Mouse (Mus musculus) liver, adult 2 months (tissue): Measurements from ENCODE around the gene Nedd4. TPM values are rescaled to one million over a fixed set of nuclear protein-coding genes. Genes with fewer than 3 reads are reported as not detected.

ENCODE experiments used
- DNase-seq: peaks from one replicate; pipeline ENCODE4 v3.0.0-alpha.2; 2011; ENCODE audit warnings: low read depth, low spot score; ENCODE audit errors: extremely low read depth
- H3K27ac ChIP-seq: fragments of 200-500 bp; replicated peaks from 2 replicates; pipeline ENCODE4 v1.5.1; 2012; ENCODE audit warnings: low read depth, mild to moderate bottlenecking, control low read depth, inconsistent platforms, low read length; ENCODE audit not compliant: insufficient read depth
- H3K27me3 ChIP-seq: fragments of 200-500 bp; 2 replicates; pipeline ENCODE4 v1.6.1; 2012; ENCODE audit warnings: mild to moderate bottlenecking, moderate library complexity, low read length, inconsistent platforms; ENCODE audit not compliant: control insufficient read depth, insufficient read depth
- H3K36me3 ChIP-seq: fragments of 200-500 bp; 2 replicates; pipeline ENCODE4 v1.6.1; 2012; ENCODE audit warnings: low read length, inconsistent platforms; ENCODE audit not compliant: control insufficient read depth, insufficient read depth
- H3K4me1 ChIP-seq: fragments of 200-500 bp; 2 replicates; pipeline ENCODE4 v1.6.1; 2011; ENCODE audit warnings: low read length; ENCODE audit not compliant: control insufficient read depth, insufficient read depth
- H3K4me3 ChIP-seq: fragments of 200-500 bp; 2 replicates; pipeline ENCODE4 v1.5.1; 2011; ENCODE audit warnings: low read depth, mild to moderate bottlenecking, control low read depth, low read length, moderate library complexity; ENCODE audit not compliant: insufficient read depth
- H3K79me2 ChIP-seq: fragments of 200-500 bp; 2 replicates; pipeline ENCODE4 v1.6.1; 2012; ENCODE audit warnings: inconsistent platforms, mild to moderate bottlenecking, low read length, moderate library complexity; ENCODE audit not compliant: control insufficient read depth, insufficient read depth
- H3K9ac ChIP-seq: fragments of 200-500 bp; 2 replicates; pipeline ENCODE4 v1.6.1; 2012; ENCODE audit warnings: low read depth, mild to moderate bottlenecking, control low read depth, inconsistent platforms, low read length
- CTCF ChIP-seq: fragments of 200-500 bp; IDR thresholded peaks from 2 replicates; pipeline ENCODE4 v1.5.1; 2011; ENCODE audit warnings: low read depth, low read length, control low read depth
- POLR2A ChIP-seq: fragments of 200-500 bp; IDR thresholded peaks from 2 replicates; pipeline ENCODE4 v1.6.1; 2011; ENCODE audit warnings: low read length, control low read depth; ENCODE audit not compliant: insufficient read depth; ENCODE audit errors: extremely low read depth
- WGBS: fragments of 180-500 bp; shearing (Covaris S2); methylation state at CpG from one replicate; pipeline ENCODE4 v1.1.7; 2018; 5-methylcytosine and 5-hydroxymethylcytosine counted together
- polyA plus RNA-seq: library from polyadenylated mRNA; depleted of rRNA; stranded (reverse); fragments of >200 nt; gene quantifications from 2 replicates; pipeline ENCODE4 v1.2.3, GENCODE M21; 2012
- total RNA-seq: library from RNA; depleted of rRNA; stranded (reverse); fragments of >200 nt; gene quantifications from 2 replicates; pipeline ENCODE4 v1.2.3, GENCODE M21; 2014

Gene Nedd4
- total and polyA plus RNA-seq, 2 experiments: 51.7 to 123 TPM

- Histone ChIP-seq H3K4me1 (peaks cover 2% of the 10 kb centered on the region; the same call in 1 of the 2 replicates), H3K27me3 (no peaks in the 10 kb centered on the region), H3K9ac (no peak overlapping the region), H3K79me2 (no peaks in the 10 kb centered on the region), H3K4me3 (no peak overlapping the region), H3K27ac (no peak overlapping the region), H3K36me3 (no peaks in the 10 kb centered on the region)
- TF ChIP-seq POLR2A: no peak
- no peak for TF ChIP-seq CTCF
- WGBS: 79% methylated on average over 11 of the region's 11 CpGs
- DNase-seq: no peak
These were observed 116.9 kb downstream of the Nedd4 start for GRCm38 (mm10) chr9:72779004-72779403.

- Histone ChIP-seq H3K79me2 (no peaks in the 10 kb centered on the region), H3K4me3 (no peak overlapping the region), H3K27ac (no peak overlapping the region), H3K27me3 (no peaks in the 10 kb centered on the region), H3K36me3 (no peaks in the 10 kb centered on the region), H3K9ac (no peak overlapping the region), H3K4me1 (peaks cover 2% of the 10 kb centered on the region; the same call in 1 of the 2 replicates)
- DNase-seq: no peak
- TF ChIP-seq POLR2A (no peak), CTCF (no peak)
- WGBS: 73% methylated on average over 4 of the region's 4 CpGs
These were observed 117.6 kb downstream of the Nedd4 start for GRCm38 (mm10) chr9:72779733-72780132.

DNA sequence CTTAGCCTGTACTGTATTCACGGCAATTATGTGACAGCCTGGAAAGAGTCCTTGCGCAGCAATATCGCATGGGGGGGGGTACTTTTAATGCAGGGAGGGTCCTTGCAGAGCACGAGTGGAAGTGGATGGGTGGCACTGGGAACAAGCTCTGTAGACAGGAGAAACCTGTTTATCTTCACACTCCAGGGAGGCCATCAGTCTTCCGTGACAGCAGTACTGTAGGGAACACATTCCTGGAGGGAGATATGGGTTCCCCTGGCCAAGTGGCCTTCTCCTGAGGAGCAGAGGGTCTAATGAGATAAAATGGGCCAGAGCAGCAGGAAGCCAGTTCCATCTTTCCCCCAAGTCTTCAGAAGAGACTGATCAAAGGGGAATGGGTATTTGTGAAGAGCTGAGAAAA, 118.5 kb downstream of the Nedd4 start:
- no peaks in the 10 kb centered on the region for H3K27me3 ChIP-seq
- no peaks in the 10 kb centered on the region for H3K4me1 ChIP-seq
- DNase-seq: no peak
- H3K27ac ChIP-seq: no peak overlapping the region
- H3K4me3 ChIP-seq: no peak overlapping the region
- H3K79me2 ChIP-seq: no peaks in the 10 kb centered on the region
- no peak for TF ChIP-seq CTCF
- 62% methylated on average over 5 of the region's 5 CpGs for WGBS
- no peaks in the 10 kb centered on the region for H3K36me3 ChIP-seq
- no peak overlapping the region for H3K9ac ChIP-seq

DNA sequence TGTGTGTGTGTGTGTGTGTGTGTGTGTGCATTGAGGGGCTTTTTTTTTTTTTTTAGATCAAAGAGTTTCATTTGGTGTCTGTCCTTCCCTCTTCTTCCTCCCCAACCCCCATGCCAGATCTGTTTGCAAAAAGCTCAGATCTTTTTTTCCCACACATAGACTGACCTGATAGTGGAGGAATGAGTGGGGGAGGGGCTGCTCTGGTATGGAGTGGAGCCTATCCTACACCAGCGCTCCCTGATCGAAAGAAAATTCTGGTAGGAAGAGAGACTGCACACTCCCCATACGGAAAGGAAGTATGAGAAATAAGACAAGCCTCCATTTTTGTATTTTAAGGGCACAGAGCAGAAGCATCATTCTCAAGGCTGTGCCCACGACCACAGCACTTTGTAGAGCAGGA, 119.3 kb downstream of the Nedd4 start:
- H3K9ac ChIP-seq: no peak overlapping the region
- no peak for TF ChIP-seq CTCF
- TF ChIP-seq POLR2A: no peak
- no peaks in the 10 kb centered on the region for H3K27me3 ChIP-seq
- H3K36me3 ChIP-seq: no peaks in the 10 kb centered on the region
- no peak overlapping the region for H3K4me3 ChIP-seq
- no peaks in the 10 kb centered on the region for H3K4me1 ChIP-seq
- H3K79me2 ChIP-seq: no peaks in the 10 kb centered on the region
- H3K27ac ChIP-seq: no peak overlapping the region
- DNase-seq: no peak
- WGBS: 49% methylated on average over 4 of the region's 4 CpGs

GRCm38 (mm10) chr9:72782121-72782520, 120.0 kb downstream of the Nedd4 start:
- TF ChIP-seq CTCF: no peak
- no peak for TF ChIP-seq POLR2A
- no peak overlapping the region for H3K27ac ChIP-seq

DNA sequence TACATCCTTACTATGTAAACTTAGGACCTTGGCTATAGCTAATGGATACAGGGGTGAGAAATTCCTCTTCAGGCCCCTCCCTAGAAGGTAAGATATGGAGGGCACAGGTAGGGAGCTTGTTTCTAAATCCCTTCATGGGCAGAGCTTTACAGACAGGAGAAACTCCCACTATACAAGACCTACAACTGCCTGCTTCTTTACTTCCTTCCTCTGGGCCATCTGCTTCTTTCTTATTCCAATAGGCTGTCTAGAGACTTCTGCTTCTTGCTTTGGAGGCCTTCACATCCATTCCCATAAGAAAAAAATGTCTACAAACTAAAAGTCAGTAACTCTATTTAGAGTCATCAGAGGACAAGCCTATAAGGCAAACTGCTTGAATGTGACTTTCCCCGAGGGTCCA, 125.6 kb downstream of the Nedd4 start:
- Histone ChIP-seq H3K79me2 (no peaks in the 10 kb centered on the region), H3K27ac (no peak overlapping the region), H3K4me3 (no peak overlapping the region), H3K4me1 (peaks cover 4% of the 10 kb centered on the region; the same call in 1 of the 2 replicates), H3K36me3 (no peaks in the 10 kb centered on the region), H3K9ac (no peak overlapping the region), H3K27me3 (no peaks in the 10 kb centered on the region)
- TF ChIP-seq CTCF (no peak), POLR2A (no peak)
- DNase-seq: no peak
- 96% methylated on average over 1 of the region's 1 CpGs for WGBS

More at GRCm38 (mm10) chr9:72782121-72782520, 120.0 kb downstream of the Nedd4 start:
- 64% methylated on average over 8 of the region's 8 CpGs for WGBS
- no peaks in the 10 kb centered on the region for H3K36me3 ChIP-seq
- no peak for DNase-seq
- H3K4me1 ChIP-seq: no peaks in the 10 kb centered on the region
- no peak overlapping the region for H3K4me3 ChIP-seq
- no peaks in the 10 kb centered on the region for H3K79me2 ChIP-seq
- no peaks in the 10 kb centered on the region for H3K27me3 ChIP-seq
- no peak overlapping the region for H3K9ac ChIP-seq
